Mouse (Mus musculus) brain, embryonic 14.5 days (tissue): ENCODE data around the gene Trim38. TPM values are rescaled to one million over a fixed set of nuclear protein-coding genes. Genes with fewer than 3 reads are reported as not detected.

ENCODE experiments used
- DNase-seq: peaks from one replicate; pipeline ENCODE4 v3.0.0-alpha.2; 2011; ENCODE audit warnings: low read depth
- CTCF ChIP-seq: fragments of 200-500 bp; IDR thresholded peaks from 2 replicates; pipeline ENCODE4 v1.5.1; 2012; ENCODE audit warnings: inconsistent platforms, mild to moderate bottlenecking, moderate library complexity, borderline replicate concordance; ENCODE audit not compliant: insufficient read depth, insufficient read length; ENCODE audit errors: extremely low read depth
- POLR2A ChIP-seq: fragments of 200-500 bp; IDR thresholded peaks from 2 replicates; pipeline ENCODE4 v1.6.1; 2012; ENCODE audit warnings: mild to moderate bottlenecking, inconsistent platforms, borderline replicate concordance; ENCODE audit not compliant: poor library complexity, insufficient read depth, insufficient read length, severe bottlenecking; ENCODE audit errors: extremely low read depth
- polyA plus RNA-seq: library from polyadenylated mRNA; depleted of rRNA; stranded (reverse); fragments of >200 nt; gene quantifications from 2 replicates; pipeline ENCODE4 v1.2.3, GENCODE M21; 2012

Gene Trim38
- polyA plus RNA-seq, 1 experiment: not detected

GRCm38 (mm10) chr13:23739069-23739921 lies 30.4 kb upstream of the Trim38 start:
- DNase-seq: peak; percentile 98
- TF ChIP-seq CTCF (no peak), POLR2A (peak; percentile 67; the same call in 1 of the 2 replicates)

GRCm38 (mm10) chr13:23739922-23740252 lies 29.8 kb upstream of the Trim38 start:
- no peak for DNase-seq
- no peak for TF ChIP-seq POLR2A

GRCm38 (mm10) chr13:23740256-23740840 lies 29.4 kb upstream of the Trim38 start:
- no peak for DNase-seq
- TF ChIP-seq CTCF (no peak), POLR2A (no peak)

- DNase-seq: no peak
- TF ChIP-seq POLR2A (no peak), CTCF (no peak)
Measured at GRCm38 (mm10) chr13:23740910-23741309, 28.8 kb upstream of the Trim38 start.

GRCm38 (mm10) chr13:23742007-23742406 lies 27.7 kb upstream of the Trim38 start:
- no peak for DNase-seq
- no peak for TF ChIP-seq POLR2A
- no peak for TF ChIP-seq CTCF

GRCm38 (mm10) chr13:23743215-23743614 lies 26.5 kb upstream of the Trim38 start:
- DNase-seq: no peak
- TF ChIP-seq CTCF: no peak
- TF ChIP-seq POLR2A: no peak

GRCm38 (mm10) chr13:23743963-23744362 lies 25.8 kb upstream of the Trim38 start:
- no peak for TF ChIP-seq POLR2A
- TF ChIP-seq CTCF: no peak
- DNase-seq: no peak

- no peak for TF ChIP-seq POLR2A
- TF ChIP-seq CTCF: no peak
Measured at GRCm38 (mm10) chr13:23744421-23745380, 25.0 kb upstream of the Trim38 start.

GRCm38 (mm10) chr13:23745381-23746161 lies 24.1 kb upstream of the Trim38 start, which contains the start of gene Hist1h3c:
Gene Hist1h3c (minus strand): TSS chr13:23745602.
- no peak; the same call in 1 of the 2 replicates for TF ChIP-seq POLR2A
- TF ChIP-seq CTCF: no peak
- peak; percentile 98 for DNase-seq

More at GRCm38 (mm10) chr13:23744421-23745380, 25.0 kb upstream of the Trim38 start:
- DNase-seq: peak; percentile 28

GRCm38 (mm10) chr13:23746201-23747080 lies 23.3 kb upstream of the Trim38 start, which contains the start of gene Hist1h2bb:
Gene Hist1h2bb (plus strand): TSS chr13:23746734.
- DNase-seq: peak; percentile 98
